Mouse (Mus musculus): ENCODE data around the gene Gspt2.

Gspt2 gene

GRCm38 (mm10) chrX:94635961-94636563 is at the start of gene Gspt2:
Gene Gspt2, plus strand, starts transcription at chrX:94636069.
- WGBS: 6% methylated on average over 48 of the region's 53 CpGs

- WGBS: 15% methylated on average over 13 of the region's 13 CpGs
Measured at GRCm38 (mm10) chrX:94624835-94625803, 10.8 kb upstream of the Gspt2 start.

GRCm38 (mm10) chrX:94636911-94637310 is 1.0 kb downstream of the Gspt2 start:
- WGBS: 46% methylated on average over 8 of the region's 8 CpGs

- WGBS: 53% methylated on average over 2 of the region's 2 CpGs
Measured at GRCm38 (mm10) chrX:94657734-94658133, 21.9 kb downstream of the Gspt2 start.

GRCm38 (mm10) chrX:94670814-94671213 is 34.9 kb downstream of the Gspt2 start:
- 50% methylated on average over 4 of the region's 4 CpGs for WGBS

GRCm38 (mm10) chrX:94674977-94675376 is 39.1 kb downstream of the Gspt2 start:
- 46% methylated on average over 4 of the region's 4 CpGs for WGBS

GRCm38 (mm10) chrX:94681581-94681980 is 45.7 kb downstream of the Gspt2 start:
- no CpG with 5 or more reads among the region's 2 CpGs for WGBS

GRCm38 (mm10) chrX:94689593-94689992 is 53.7 kb downstream of the Gspt2 start:
- WGBS: 63% methylated on average over 5 of the region's 5 CpGs
